Mouse (Mus musculus) heart, adult 2 months (tissue): ENCODE data around the gene Crocc.

Source experiments
- CTCF ChIP-seq: fragments of 200-600 bp; IDR thresholded peaks from 2 replicates; pipeline ENCODE4 v1.8.1; 2022; ENCODE audit warnings: antibody characterized with exemption, mild to moderate bottlenecking, moderate library complexity
- POLR2A ChIP-seq: fragments of 200-500 bp; IDR thresholded peaks from 2 replicates; pipeline ENCODE4 v1.6.1; 2011; ENCODE audit warnings: mild to moderate bottlenecking, low read depth, low read length, control low read depth; ENCODE audit not compliant: insufficient read depth

GRCm38 (mm10) chr4:141065123-141065522 is 4.8 kb upstream of the Crocc start:
- TF ChIP-seq CTCF, result peak; percentile 95
- TF ChIP-seq POLR2A, result 0 out of 2 replicates have a peak, but pooled peaks have one; percentile 15
